Mouse (Mus musculus): ENCODE measurements at regions not wholly inside any gene's neighbourhood (a gene's known extent, or its start where the extent isn't known, plus 50 kb on each side); places are given as distances from the start of the nearest gene placed in this dataset.
"Not testable (repeated sequence)": the region's sequence is repeated elsewhere in the genome, so short reads cannot be mapped to it uniquely, and the experiment has no call there.

- DNase-seq (ENCODE audit: low read depth, low spot score), result not testable (repeated sequence)
Observed at GRCm38 (mm10) chr12:47871738-47872137, 1053.0 kb upstream of the Nova1 start.

DNA sequence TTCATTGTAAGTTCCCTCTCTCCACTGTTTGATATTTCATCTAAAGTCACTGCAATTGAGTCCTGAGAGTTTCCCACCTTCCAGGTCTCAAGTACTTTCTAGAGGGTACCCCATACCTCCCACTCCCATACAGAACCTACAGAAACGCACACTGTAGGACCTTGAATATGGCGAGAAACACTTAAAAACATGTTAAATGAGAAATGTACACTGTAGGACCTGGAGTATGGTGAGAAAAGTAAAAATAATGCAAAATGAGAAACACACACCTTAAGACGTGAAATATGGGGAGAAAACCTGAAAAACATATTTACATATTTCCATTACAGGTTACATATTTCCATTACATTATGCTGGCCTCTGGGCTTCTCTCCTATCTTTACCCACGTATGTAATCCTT lies 1015.1 kb upstream of the Nova1 start:
- DNase-seq (ENCODE audit: low read depth, low spot score), result peak; percentile 1
